Mouse (Mus musculus) adrenal gland, adult (tissue): Measurements from ENCODE around the gene Exoc6b.

ENCODE experiments used
- DNase-seq, 2 experiments: peaks; one replicate each; pipeline ENCODE4 v3.0.0; 2022 to 2023; ENCODE audit warnings: low spot score in 1 of 2; ENCODE audit not compliant: inconsistent age in 2 of 2

The Exoc6b gene

DNA sequence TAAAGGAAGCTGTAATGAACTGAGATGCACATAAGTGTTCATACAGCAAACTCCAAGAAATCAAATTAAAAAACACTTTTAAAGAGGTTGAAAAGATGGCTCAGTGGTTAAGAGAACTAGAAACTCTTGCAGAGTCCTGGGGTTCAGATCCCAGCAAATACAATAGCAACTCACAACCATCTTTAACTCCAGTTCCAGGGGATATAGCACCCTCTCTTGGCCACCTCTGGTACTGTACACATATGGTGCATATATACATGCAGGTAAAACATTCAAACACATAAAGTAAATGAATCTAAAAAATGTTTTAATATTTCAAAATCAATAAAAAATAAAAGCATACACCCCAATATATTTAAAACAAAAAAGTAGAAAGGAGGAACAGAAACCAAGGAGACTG, 73.9 kb downstream of the Exoc6b start:
- DNase-seq, result no peak

DNA sequence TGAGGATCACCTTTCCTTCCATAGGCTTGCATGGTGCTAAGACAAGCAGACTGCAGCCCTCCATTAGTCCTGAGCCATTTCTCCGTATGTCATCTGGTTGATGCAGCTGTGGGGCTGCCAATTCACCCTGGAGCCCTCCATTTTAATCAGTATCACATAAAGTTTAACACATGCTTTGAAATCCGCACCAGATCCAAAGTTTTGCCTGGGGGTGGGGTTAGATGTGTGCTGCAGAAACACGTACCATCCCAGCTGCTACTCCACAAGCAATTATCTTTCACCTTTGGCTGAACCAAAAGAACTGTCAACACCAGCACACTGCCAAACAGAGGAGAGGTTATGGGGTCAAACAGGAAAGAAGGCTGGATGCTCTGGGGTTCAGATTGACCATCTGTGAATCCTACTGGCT, 92.7 kb downstream of the Exoc6b start:
- DNase-seq, result no peak

DNA sequence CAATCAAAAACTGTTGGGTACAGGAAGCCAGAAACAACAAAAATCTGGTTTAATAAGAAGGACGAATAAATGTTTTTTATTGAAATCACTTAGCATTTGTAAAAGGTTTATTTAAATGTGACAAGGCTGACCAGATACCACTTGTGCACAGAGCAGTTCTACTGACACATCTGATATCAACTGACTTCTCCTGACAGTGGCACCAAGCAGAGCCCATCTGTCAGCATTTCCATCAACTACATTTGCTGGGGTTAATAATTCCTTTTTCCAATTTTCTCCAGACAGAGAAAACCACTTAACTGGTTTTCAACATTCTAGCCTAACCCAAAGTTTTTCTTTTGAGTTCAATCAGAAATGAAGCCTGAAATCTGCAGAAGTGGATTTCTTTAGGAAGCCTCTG, 100.8 kb downstream of the Exoc6b start:
- DNase-seq, result no peak

DNA sequence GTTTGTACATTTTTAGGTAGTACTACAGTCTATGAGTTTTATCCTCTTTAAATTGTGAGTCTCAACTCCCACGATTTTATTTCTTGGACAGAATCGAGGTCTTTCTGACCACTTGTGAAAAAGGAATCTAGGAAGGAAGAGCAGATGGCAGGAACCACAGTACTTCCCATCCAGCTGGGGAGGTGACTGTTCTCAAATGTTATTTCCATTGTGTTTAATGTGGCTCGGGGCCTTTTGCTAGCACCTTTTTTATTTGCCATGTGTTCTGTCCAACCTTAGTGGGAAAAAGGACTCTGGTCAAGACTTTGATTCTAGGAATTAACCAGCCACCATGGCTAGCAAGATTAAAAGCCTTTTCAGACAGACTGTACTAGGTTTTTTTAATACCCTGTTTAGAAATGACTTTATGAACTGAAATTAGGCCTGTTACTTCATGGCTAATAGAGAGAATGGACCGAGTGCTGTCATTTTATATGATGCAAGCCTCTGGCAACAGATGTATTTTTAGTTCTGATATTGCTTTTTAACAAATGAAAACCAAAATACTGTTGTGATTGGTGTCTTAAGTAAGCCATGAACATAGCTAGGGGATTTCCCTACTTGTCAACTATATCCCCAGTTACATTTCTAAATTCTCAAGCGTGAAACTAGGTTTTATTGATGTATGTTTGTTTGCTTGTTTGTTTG, 104.4 kb downstream of the Exoc6b start:
- no peak for DNase-seq

DNA sequence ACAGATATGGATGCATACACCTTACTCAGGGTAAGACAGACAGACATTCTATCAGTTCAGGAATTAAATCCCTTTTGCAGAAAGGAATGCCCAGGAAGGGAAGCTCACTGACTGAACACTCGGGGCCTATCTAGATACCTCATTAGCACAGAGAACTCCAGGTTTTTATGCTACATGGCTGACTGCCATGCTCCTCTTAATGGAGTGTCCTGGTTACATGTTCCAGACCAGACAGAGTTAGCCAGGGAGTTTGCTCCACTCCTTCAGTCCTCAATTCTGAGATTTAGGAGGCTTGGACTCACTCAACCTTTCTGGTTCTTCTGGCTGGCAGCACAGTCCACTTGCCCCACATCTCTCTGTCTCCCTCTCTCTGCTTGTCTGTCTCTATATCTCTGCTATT, 106.3 kb downstream of the Exoc6b start:
- no peak for DNase-seq

DNA sequence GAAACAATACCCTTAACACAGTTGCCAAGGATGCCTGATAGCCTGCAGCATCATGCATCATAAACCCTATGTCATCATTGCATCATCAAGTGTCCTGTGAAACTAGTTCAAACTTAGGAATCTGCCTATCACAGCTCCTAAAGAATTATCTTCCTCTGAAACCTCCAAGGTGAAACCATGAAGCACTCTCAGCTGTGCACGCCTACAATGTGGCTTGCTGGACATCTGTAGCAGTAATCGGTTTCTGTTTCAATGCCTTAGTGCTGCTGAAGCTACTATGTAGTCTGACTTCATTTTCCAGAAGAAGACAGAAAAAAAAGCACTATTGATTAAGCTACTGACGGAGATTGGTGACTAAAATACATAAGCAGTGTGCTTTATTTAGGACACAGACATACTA, 107.5 kb downstream of the Exoc6b start:
- peak in 1 of 2 experiments; percentile 25 for DNase-seq

DNA sequence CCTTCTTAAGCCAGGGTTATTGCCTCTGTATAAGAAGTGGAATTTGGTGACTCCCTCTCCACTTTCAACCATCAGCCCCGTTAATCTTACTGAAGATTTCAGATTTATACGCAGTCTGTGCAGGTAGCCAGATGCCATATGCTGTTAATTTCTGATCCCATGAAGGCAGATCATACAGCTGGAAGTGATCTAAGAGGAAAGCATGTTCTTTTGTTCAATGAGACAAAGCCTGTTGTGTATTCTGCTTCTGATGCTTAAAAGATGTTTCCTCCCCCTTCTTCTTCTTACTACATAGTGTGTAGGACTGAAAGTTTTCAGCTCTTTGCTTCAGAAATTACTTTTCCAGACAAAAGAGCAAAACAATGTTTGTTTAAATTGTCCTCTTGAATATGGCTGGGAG, 109.8 kb downstream of the Exoc6b start:
- no peak for DNase-seq

DNA sequence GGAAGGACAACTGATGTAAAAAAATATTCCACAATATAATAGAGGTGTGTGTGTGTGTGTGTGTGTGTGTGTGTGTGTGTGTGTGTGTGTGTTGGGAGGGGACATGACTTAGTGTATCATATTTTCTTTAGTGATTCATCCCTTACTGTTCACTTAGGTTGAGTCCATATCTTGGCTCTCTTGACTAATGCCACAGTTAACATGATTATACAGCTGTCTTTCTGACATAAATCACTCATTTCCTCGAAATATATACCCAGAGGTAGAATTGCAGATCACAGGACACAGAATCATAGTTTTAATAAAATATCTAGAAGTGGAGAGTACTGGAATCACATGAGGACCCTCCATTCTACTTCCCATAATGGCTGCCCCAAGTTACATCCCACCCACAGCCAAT, 117.7 kb downstream of the Exoc6b start:
- no peak for DNase-seq

DNA sequence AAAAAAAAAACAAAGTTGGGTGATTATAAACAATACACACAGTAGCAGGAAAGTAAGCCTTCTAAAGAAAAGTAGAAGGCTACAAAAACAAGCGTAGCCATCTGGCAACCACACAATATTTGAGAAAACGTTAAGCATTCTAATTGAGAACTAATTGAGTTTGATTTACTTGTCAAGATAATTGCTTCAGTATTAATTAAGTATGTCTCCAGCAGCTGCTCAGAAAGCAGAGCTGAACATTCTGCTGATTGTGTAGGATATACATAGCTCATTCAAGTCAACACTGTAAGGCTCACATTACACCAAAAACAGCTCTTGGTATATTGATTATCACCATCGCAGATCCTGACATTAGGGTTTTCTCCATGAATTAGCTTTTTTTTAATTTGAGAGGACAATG, 122.7 kb downstream of the Exoc6b start:
- DNase-seq, result no peak

DNA sequence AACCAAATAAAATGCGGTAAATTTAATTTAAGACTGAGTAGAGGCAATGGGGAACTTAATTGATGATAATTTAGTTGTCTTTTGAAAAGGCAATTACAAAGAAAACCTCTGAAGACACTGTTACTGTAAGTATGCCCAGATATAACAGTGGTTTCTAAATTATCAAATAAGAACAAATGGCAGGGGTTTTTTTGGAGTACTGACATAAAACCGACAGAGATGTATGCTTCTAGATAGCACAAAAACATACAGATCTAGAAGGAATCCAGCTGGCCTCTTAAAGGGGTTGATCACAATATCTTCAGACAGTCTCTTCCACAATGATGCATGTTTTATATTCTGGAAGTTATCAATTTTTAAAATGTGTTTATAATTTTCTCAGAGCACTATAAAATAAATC, 123.2 kb downstream of the Exoc6b start:
- DNase-seq, result no peak

DNA sequence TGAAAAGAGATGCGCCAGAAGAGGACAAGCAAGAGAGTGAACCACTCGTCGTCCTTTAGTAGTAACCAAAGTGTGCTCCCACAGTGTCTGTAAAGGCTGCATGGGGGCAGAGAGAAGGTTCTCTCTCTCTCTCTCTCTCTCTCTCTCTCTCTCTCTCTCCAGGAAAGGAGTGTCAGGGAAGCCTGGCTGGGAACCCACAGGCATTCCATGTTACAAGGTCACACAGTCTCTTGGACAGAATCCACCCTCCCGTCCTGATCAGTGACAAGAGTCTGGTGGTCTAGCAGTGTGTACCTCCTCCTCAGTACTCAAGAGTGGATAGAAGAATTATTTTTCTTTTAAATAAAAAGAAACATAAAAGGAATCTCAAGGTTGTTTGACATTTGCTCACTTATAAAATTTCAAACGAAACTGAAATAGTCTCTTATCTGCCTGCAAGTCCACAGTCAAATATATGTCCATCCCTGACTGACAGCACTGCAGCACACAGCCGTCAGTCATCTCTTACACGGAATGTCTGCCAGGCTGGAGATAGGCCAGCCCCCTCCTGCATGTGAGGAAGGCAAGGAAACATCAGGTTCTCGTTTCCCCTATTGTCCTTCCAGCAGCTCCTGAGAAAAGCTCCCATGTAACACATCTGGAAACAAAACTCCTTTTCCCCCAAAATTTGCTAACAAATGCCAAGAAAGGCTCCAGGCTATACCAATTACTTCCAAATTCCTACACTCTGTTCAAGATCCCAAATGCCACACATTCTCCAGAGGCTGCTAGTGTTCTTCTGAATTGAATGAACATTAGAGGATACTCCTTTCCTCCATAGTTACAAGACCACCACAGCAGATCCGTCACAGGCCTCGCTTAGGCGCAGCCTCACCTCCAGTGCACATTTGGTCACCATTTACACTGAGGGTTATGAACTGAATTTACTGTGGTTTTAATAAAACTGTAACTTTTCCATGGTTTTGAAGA, 136.1 kb downstream of the Exoc6b start:
- DNase-seq, result peak; percentile 33 to 65

DNA sequence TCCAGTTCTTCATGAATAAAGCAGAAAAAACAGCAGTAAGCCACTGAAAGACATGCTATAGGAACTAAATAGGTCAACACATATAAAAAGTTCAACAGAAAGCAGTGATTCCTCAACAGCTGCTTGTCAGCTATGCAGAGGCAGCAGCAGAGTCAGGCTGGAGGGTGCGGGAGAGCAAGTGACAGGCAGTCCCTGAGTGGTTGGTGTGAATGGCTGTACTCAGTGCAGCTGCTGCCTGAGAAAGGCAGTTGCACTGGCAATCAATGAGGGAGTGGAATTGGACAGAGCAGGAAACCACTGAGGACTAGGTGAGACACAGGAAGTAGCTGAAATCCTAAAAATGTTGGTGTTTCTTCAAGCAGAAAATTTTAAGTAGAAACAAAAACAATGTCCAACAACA, 138.3 kb downstream of the Exoc6b start:
- DNase-seq, result no peak

DNA sequence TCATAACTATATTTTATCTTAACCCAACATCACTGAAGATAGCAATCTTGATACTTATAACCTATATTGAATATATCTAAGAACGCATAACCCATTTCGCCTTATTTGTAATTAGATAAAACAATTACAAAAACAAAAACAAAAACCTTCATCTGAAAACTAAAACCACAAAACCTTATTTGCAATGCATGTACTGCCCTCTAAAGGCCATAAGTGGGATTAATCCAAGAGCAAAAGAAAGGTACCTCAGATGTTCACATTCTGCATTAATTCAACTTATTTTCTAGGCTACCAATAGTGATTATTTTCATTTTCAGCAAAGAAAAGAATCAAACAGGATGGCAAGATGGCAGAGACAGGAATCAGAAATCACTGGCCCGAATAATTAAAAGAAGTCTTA, 143.2 kb downstream of the Exoc6b start:
- DNase-seq, result peak in 1 of 2 experiments; percentile 57

DNA sequence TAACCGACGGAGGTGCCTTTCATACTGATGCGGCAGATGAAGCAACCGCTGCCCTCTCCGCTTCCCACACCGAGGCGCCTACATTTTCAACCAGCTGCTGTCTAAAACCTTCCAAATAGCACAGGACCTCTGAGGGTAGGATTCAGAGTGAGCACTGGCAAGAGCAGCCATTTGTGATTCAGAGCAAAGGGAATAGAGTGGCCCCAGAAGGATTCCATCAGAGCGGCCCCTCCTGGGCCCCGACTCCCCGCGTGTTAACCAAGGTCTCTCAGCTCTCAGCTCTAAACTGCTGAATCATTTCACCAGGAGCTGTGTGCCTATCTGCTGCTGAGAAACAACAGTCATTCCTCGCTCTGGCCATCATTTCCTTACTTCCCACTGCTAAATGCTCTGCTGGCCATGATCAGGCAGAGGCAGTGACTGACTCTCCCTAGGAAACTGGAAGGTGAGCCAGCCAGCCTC, 145.5 kb downstream of the Exoc6b start:
- DNase-seq, result peak; percentile 35 to 71

DNA sequence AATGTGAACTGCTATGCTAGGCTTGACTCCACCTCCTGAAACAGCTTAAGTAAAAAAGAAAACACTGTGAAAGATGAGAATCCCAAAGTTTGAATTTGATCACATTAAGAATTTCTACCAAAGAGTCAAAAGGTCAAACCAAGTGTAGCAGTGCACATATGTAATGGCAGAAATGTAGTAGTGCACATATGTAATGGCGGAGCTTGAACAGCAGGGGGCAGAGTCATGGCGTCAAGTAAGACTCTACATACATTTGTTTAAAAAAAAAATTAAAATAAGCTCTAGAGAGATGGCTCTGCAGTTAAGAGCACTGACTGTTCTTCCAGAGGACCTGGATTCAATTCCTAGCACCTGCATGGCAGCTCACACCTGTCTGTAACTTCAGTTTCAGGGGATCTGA, 153.0 kb downstream of the Exoc6b start:
- DNase-seq, result peak; percentile 26 to 73

DNA sequence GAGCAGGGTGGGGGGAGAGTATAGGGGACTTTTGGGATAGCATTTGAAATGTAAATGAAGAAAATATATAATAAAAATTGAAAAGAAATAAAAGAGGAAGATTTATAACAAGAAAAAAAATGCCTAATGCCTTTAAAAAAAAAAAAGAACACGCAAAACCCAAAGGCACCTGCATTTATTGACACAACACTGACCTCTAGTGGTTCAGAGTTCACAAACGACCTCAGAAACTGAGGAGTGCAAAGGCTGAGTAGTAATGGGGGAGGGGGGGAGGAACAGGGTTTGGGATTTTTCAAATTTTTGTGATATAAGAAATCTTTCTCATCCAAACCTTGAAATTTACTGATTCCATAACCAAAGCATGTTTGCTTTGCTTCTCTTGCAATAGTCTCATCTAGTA, 156.9 kb downstream of the Exoc6b start:
- DNase-seq, result peak; percentile 21 to 79

DNA sequence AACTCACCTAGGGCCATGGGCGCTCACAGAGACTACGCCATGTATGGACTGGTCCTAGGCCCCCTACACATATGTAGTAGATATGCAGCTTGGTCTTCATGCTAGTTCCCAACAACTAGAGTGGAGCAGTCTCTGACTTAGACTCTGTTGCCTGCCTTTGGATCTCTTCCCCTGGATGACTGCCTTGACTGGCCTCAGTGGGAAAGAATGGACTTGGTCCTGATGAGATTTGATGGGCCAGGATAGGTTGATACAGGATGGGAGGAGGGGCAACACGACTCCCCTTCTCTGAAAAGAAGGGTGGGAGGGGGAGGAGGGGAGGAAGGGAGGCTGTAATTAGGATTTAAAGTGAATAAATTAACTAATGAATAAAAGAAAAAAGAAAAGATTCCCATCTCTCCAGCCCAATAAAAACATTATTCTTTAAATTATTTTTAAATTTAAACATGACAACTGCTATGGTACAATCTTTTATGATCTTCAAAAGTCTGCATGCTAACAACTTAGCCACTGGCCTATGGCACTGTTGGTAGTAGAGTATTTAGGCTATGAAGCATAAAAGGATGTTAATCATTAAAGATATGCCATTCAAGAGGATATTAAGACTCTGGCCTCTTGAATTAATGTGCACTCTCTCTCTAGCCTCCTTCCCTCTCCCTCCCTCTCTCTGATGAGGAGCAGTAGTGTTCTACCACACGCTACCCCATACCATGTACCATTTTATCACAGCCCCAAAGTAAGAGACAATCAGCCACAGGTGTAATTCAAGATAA, 170.1 kb downstream of the Exoc6b start:
- DNase-seq, result no peak

DNA sequence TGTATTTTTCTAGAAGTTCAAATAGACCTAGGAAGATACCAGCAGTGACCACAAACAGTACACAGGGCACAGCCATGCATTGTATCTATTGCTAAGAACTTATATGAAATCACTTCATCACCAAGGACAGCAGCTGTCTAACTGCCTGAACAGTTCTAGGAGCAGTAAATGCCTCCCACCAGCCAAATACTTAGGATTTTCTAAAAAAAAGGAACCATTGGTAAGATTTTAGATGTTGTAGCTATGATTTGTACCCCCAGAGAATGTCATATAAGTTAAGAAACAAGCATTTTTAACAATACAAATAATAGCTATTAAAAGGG, 175.6 kb downstream of the Exoc6b start:
- DNase-seq, result no peak

DNA sequence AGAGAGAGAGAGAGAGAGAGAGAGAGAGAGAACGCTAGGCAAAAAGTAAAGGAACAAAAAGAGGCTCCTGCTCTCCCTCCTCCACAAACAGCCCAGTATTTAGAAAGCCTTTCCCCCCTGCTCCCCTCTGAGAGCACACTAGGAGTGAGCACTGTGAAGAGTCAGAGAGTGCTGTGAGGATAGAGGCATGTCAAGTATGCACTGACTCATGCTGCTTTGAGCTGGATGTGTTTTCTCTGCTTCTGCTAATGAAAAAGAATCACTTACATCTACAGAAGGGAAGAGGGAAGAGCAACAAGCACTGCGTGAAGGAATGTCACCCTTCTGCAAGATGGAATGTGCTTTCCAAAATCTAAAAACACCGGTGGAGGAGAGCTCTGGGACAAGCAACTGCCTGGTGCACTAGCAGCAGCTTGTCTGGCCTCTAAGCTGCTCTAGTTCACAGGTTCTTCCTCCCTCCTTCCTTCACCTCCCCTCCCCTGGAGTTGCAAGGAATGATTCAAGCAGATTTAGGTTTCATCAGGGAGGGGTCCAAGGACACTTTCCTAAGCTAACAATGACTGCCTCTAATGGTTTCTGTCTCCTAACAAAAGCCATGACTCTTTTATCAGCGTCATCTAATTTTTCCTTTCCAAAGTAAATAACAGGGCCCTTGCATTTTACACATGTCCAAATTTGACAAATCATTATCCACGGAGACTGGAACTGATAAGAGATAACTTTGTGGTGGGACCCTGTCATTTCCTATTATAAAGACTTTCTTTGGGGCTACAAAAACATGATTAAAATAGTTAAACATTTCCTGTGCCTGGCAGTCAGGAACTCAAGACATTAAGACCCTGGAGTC, 176.2 kb downstream of the Exoc6b start:
- DNase-seq, result peak in 1 of 2 experiments; percentile 60

DNA sequence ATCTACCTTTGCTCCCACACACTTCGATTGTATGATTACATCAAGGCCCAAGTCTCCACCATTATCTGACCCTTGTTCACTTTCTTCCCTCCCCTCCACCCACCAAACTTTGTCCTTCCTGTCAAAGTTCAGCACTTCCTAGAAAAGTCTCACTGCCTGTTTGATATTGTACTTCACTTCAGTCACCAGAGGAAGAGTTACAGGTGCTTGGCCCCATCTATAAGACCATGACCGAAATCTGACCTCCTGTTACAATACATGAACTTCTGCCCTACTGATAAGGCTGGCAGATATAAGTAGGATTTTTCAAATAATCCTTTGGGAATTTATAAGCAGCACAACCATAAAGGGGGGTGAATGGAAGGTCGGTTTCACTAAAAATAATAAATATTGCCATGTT, 182.8 kb downstream of the Exoc6b start:
- DNase-seq, result peak in 1 of 2 experiments; percentile 39

DNA sequence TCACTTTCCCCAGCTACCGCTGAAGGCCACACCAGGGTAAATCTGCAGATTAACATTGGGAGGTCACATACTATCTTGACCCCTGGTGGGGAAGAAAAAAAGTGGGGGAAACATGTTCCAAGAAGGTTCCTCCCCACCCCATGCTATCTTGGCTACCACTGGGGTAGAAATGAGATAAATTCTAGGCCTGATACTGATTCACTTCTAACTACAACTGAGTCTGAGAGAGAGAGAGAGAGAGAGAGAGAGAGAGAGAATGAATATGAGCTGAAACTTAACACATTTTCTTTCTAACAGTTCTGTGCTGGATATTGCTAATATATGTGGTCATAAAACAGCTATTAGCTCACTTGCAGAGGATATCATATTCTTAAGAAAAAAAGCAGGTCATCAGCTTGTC, 184.2 kb downstream of the Exoc6b start:
- DNase-seq, result no peak
